Mouse (Mus musculus): ENCODE data around the gene C130073F10Rik.
"Not testable (repeated sequence)": the region's sequence is repeated elsewhere in the genome, so short reads cannot be mapped to it uniquely, and the experiment has no call there.

C130073F10Rik gene

GRCm38 (mm10) chr4:101893656-101894420 is at the start of gene C130073F10Rik:
Gene C130073F10Rik (minus strand): TSS chr4:101893789.
- in situ Hi-C loops (cut with MboI, MseI), result no loop called here

GRCm38 (mm10) chr4:101940107-101940506 is 46.5 kb upstream of the C130073F10Rik start, which contains the start of gene Gm12794:
Gene Gm12794 (plus strand): TSS chr4:101940407.
- in situ Hi-C loops (cut with MboI, MseI), result not testable (repeated sequence)

- in situ Hi-C loops (cut with MboI, MseI), result not testable (repeated sequence)
Observed at GRCm38 (mm10) chr4:101908821-101909220, 15.2 kb upstream of the C130073F10Rik start, which contains the start of gene Gm12800. Gene Gm12800 (plus strand): TSS chr4:101909121.

- in situ Hi-C loops (cut with MboI, MseI), result no loop called here
Observed at GRCm38 (mm10) chr4:101889377-101889776, 4.2 kb downstream of the C130073F10Rik start.

- in situ Hi-C loops (cut with MboI, MseI), result no loop called here
Observed at GRCm38 (mm10) chr4:101883641-101884040, 9.9 kb downstream of the C130073F10Rik start.

GRCm38 (mm10) chr4:101875687-101876086 is 17.9 kb downstream of the C130073F10Rik start:
- in situ Hi-C loops (cut with MboI, MseI), result not testable (repeated sequence)

- in situ Hi-C loops (cut with MboI, MseI), result not testable (repeated sequence)
Observed at GRCm38 (mm10) chr4:101872031-101872430, 21.6 kb downstream of the C130073F10Rik start.

- in situ Hi-C loops (cut with MboI, MseI), result no loop called here
Observed at GRCm38 (mm10) chr4:101862289-101862688, 31.3 kb downstream of the C130073F10Rik start.

- in situ Hi-C loops (cut with MboI, MseI), result no loop called here
Observed at GRCm38 (mm10) chr4:101860873-101861272, 32.7 kb downstream of the C130073F10Rik start.

- in situ Hi-C loops (cut with MboI, MseI), result no loop called here
Observed at GRCm38 (mm10) chr4:101850908-101851307, 42.7 kb downstream of the C130073F10Rik start.

- in situ Hi-C loops (cut with MboI, MseI), result not testable (repeated sequence)
Observed at GRCm38 (mm10) chr4:101843923-101844322, 49.7 kb downstream of the C130073F10Rik start, which contains the start of gene B020004J07Rik. Gene B020004J07Rik (minus strand): TSS chr4:101844023.

All from T-helper 2 cell (primary cell).